Mouse (Mus musculus): Measurements from ENCODE around the gene Tbc1d12.
A peak's percentile ranks its signal among the peaks of the same experiment; 100 is the strongest.

The Tbc1d12 gene

DNA sequence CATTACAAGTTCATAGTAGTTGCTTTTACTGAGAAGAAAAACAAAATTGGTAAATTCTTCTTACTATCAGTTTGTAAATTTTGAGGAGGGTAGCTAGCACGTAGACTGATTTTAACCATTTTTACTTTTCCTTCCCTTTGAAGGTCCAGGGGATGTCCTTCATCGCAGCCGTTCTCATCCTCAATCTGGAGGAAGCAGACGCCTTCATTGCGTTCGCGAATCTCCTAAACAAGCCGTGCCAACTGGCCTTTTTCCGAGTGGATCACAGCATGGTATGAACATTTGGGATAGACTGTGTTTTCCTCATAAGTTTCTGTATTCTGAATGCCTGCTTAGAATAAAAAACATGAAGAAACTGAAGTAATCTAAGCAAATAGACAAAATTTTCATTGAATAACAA, 77.4 kb downstream of the Tbc1d12 start:
- no peak for DNase-seq (ENCODE audit: low spot score in 2 of 2)

DNA sequence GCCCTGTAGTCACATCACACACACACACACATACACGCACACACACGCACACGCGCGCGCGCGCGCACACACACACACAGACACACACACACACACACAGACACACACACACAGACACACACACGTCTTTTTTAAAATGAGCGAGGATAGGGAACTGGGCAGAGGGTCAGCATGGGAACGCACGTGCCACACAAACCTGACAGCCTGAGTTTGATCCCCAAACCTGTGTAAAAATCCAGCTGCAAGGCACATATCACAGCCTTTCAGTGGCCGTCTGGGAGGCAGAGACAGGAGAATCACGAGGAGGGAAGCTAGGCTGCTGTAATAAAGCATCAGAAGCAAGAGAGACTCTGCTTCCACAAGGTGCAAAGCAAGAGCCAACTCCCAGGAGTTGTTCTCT, 78.5 kb downstream of the Tbc1d12 start:
- no peak for DNase-seq (ENCODE audit: low spot score in 2 of 2)

DNA sequence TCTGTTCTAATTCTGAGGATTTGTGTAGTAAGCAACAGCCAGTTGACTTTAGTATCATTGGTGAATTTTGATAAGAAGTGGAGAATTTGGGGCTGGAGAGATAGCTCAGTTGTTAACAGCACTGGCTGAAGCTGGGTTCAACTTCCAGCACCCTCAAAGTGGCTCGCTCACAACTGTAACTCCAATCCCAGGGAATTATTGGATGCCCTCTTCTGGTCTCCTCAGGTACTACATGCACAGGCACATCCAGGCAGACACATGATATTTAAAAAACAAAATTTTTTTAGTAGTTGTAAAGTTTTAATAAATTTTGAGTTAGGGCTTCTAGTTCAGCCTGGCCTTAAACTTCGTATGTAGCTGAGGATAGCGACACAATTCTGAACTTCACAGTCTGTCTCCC, 79.3 kb downstream of the Tbc1d12 start:
- peak in 1 of 2 experiments; percentile 36 for DNase-seq (ENCODE audit: low spot score in 2 of 2)

DNA sequence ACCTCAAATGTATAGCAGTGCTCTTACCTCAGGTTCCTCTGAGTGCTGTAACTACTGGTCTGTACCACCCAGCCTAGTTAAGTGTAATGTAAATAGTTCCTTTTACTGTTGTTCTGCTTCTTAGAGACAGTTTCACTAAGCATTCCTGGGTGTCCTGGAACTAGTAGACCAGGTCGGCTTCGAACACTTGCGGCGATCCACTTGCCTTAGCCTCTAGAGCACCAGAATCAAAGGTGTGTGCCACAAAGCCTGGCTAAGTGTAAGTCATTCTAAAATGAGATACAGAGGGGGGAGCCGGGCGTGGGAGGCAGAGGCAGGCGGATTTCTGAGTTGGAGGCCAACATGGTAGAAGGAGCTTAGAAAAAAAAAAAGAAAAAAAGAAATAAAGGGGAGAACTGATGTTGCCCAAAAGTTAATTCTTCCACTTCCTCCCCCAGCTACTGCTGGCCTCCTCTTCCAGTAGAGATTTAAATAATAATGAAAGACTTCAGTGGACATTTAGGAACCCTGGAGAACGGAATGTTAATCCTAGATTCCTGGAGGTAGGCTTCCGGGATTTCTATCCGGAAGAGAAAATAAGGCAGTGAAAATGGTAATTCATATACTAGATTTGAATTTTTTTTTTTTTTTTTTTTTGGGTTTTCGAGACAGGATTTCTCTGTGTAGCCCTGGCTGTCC, 92.2 kb downstream of the Tbc1d12 start:
- DNase-seq (ENCODE audit: low spot score in 2 of 2): no peak

DNA sequence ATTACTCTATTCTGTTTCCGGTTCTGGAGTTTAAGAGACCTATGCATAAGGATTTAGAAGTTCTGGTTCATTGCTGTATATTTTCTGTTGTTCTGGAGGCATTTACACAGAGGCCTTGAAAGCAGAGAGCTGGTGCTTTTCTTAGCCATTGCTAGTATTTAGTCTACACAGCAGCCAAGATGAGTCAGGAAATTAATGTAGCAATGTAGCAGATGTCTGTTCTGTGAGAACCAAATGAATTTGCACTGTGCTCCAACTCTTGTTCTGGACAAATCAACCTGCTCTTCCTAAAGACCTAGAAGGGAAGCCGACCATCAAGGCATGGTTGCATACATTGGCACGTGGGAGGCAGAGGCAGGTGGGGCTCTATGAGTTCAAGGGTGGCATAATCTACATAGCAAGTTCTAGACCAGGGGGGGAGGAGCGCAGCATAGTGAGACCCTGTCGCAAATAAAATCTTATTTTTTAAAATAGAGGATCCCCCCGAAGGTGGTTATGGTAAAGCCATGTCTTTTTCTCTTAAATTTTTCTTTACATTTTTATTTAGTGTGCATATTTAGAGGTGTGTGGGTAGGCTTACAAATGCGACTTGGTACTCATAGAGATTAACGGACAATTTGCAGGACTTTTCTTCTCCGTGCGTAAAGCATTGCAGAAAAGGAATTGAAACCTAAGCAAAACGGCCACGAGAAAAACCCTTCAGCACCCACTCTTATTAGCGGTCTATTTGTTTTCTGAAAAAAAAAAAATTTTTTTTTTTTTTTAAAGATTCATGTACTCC, 93.3 kb downstream of the Tbc1d12 start:
- no peak for DNase-seq (ENCODE audit: low spot score in 2 of 2)

DNA sequence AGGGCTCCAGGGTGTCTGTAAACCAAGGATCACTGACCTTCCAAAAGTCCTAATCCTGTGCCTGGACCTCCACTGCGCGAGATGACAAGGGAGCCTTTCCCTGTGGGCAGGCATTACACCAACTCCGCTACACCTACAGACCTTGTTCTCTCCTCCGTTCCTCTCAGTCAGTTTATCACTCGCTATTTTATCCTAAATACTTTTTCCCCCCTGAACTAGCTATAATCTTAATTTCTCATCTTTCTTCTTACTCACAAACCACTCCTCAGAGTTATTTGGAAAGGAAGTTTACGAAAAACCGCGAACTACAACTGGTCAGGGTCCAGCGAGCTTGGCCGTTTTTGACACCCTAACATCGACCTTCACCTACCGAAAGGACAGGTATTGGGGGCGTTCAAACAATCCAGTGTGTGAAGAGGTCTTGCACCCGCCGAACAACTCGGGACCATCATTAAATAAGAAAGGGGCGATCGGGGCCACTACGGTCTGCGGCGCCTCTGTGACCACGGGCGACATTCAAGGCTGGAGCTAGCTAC, 93.9 kb downstream of the Tbc1d12 start:
- no peak for DNase-seq (ENCODE audit: low spot score in 2 of 2)

DNA sequence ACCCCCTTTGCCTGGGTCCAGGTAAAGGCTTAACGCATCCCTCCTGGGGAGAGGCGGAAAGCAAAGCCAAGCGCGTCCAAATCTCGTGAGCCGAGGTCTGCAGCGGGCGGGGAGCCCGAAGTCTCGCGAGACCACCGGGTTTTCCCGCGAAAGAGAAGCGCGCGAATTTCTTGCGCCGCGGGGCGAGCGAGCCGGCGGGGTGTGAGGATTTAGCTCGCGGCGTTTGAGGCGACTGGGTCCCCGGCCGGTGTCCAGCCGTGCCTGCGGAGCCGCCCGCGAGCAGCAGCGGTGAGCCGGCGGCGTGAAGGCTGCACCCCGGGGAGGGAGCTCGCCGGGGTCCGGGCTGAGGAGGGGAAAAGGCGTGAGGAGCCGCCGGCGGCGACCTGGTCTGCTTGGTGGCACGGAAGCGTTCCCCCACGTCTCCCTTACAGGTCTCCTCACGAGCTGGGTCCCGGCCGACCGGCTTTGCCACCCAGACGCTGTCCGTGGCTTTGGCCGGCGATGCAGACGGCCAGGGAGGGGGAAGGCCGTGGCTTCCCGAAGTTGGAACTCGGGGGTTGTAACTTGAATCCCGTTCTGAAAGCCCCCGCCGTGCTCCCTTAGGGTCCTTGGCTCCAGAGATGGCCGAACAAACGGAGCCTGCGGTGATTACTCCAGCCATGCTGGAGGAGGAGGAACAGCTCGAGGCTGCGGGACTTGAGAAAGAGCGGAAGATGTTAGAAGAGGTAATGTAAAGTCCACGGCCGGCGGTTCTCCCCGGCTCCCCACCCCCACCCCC, 94.6 kb downstream of the Tbc1d12 start, which contains the start of gene Hells:
Gene Hells (plus strand): TSS at position 128 of the 778 bp plus-strand sequence.
- peak; percentile 47 to 62 for DNase-seq (ENCODE audit: low spot score in 2 of 2)

DNA sequence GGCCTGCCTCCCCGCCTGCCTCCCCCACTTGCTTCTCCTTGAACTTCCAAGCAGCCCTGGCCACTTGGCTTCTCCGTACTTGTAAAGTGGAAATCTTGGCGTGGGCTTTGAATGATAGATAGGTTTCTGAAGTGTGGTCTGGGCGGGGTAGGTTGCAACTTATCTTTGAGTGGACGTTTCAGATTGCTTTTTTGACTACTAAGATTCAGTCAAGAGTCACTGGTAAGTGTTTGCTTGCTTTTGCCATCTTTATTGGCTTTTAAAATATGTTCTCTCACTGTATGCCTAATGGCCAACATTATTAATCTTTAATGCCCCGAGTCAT, 95.1 kb downstream of the Tbc1d12 start:
- no peak for DNase-seq (ENCODE audit: low spot score in 2 of 2)

DNA sequence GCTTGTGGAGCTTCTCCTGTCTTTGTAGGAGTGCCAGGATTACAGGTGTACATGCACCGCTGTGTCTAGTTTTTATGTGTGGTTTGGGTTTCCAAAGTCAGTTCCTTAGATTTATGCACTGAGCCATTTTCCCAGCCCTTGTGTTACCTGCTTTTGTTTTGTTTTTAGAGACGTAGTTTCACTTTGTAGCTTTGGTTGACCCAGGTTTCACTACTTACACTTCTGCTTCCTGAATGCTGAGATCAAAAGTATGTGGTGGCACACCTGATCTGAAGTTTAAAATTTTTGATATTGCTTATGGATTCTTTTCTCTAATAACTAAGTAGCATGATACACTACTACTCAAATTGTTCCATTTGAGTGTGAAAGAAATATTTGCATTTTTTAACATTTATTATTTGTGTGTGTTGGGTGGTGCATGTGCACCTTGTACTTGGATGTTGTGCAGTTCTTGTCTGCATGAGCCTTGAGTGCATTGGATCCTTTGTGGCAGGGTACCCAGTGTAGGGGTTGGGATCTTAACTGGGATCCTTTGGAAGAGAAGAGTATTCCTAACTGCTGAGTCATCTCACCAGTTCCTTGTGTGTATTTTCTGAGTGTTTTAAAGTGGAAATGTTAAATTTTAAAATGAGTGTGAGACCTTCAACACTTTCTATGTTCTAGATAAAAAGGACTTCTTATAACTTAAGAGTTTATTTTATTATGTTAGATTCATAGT, 108.4 kb downstream of the Tbc1d12 start:
- DNase-seq (ENCODE audit: low spot score in 2 of 2): no peak
